Mouse (Mus musculus) C2C12 (cell line): Measurements from ENCODE around the gene C4b.

ENCODE experiments used
- CEBPB ChIP-seq: IDR thresholded peaks from one replicate; pipeline ENCODE4 v1.6.1; 2011; ENCODE audit warnings: low read depth, mild to moderate bottlenecking, control low read depth, moderate library complexity
- CTCF ChIP-seq: IDR thresholded peaks from one replicate; pipeline ENCODE4 v1.5.1; 2011; ENCODE audit not compliant: control insufficient read depth, insufficient read depth, insufficient read length
- MAX ChIP-seq: IDR thresholded peaks from one replicate; pipeline ENCODE4 v1.6.1; 2011; ENCODE audit warnings: mild to moderate bottlenecking, control low read depth
- MYOD1 ChIP-seq: IDR thresholded peaks from one replicate; pipeline ENCODE4 v1.6.1; 2011; ENCODE audit warnings: low read depth; ENCODE audit not compliant: control insufficient read depth, insufficient read length
- MYOG ChIP-seq: IDR thresholded peaks from one replicate; pipeline ENCODE4 v1.6.1; 2011; ENCODE audit not compliant: control insufficient read depth, insufficient read length; ENCODE audit errors: extremely low read depth
- USF1 ChIP-seq: IDR thresholded peaks from one replicate; pipeline ENCODE4 v1.6.1; 2011; ENCODE audit warnings: low read depth, mild to moderate bottlenecking, control low read depth, moderate library complexity

GRCm38 (mm10) chr17:34712951-34713350 is 30.7 kb downstream of the C4b start:
- TF ChIP-seq MYOD1 (no peak), CTCF (no peak), USF1 (no peak), MAX (no peak), CEBPB (no peak), MYOG (no peak)
